Mouse (Mus musculus): ENCODE data around the gene Fgf14. TPM values are rescaled to one million over a fixed set of nuclear protein-coding genes. Genes with fewer than 3 reads are reported as not detected.

Gene Fgf14
- polyA plus RNA-seq, 1 experiment from 2014 or later: not detected

DNA sequence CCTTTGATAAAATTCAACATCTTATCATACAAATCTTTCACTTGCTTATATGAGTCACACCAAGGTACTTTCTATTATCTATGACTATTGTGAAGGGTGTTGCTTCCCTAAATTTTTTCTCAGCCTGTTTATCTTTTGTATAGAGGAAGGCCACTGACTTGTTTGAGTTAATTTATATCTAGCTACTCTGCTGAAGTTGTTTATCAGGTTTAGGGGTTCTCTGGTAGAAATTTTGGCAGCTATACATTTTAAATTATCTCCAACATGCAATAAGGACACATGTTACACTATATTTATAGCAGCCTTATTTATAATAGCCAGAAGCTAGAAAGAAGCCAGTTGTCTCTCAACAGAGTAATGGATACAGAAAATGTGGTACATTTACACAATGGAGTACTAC, 389.9 kb downstream of the Fgf14 start:
- Histone ChIP-seq H3K36me3 (ENCODE audit: control insufficient read depth, insufficient read depth, low read length) (no peaks in the 10 kb centered on the region), H3K9me3 (ENCODE audit: control insufficient read depth, low read length) (no peaks in the 10 kb centered on the region), H3K9ac (ENCODE audit: low read length) (no peak overlapping the region), H3K27ac (replicated peaks; ENCODE audit: low read depth, low read length) (no peak overlapping the region), H3K27me3 (ENCODE audit: control insufficient read depth, insufficient read depth, low read length) (no peaks in the 10 kb centered on the region), H3K4me3 (ENCODE audit: low read depth, low read length) (no peak overlapping the region), H3K4me2 (ENCODE audit: low read depth, severe bottlenecking) (no peak overlapping the region), H3K4me1 (ENCODE audit: control insufficient read depth, insufficient read depth, low read length) (no peaks in the 10 kb centered on the region)
- no peak for ATAC-seq (ENCODE audit: insufficient number of reproducible peaks, low FRiP score, low TSS enrichment, low read depth)
- DNase-seq (ENCODE audit: low spot score): no peak

DNA sequence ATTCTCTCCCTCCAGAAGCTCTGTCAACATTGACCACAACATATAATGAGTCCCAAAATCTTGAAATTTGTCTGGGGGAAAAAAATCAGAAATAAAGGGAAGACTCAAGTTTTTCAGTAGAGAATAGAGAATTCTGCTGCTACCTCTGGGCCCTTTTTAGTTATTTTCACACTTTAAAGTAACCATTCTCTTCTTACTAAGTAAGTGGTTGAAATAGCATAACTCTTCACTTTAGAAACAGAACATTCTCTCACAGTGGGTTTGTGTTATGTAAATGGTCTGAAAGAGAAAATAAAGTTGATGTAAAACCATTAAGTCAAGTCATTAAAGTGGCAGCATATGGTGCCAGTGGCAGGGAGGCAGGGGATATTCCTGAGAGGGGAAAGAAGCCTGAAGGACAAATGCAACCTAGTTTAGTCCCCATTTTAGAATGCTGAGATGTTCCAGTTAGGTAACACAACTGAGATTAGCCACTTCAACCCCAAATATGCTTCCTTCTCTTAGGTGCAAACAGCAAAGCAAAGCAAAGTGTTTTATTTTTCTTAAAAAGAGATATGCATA, 398.5 kb downstream of the Fgf14 start:
- H3K4me2 ChIP-seq (ENCODE audit: low read depth, severe bottlenecking): no peak overlapping the region
- ATAC-seq (ENCODE audit: insufficient number of reproducible peaks, low FRiP score, low TSS enrichment, low read depth) (no peak), DNase-seq (ENCODE audit: low spot score) (no peak)
- H3K4me3 ChIP-seq (ENCODE audit: low read depth, low read length): no peak overlapping the region
- H3K27ac ChIP-seq (replicated peaks; ENCODE audit: low read depth, low read length): no peak overlapping the region
- no peaks in the 10 kb centered on the region for H3K27me3 ChIP-seq (ENCODE audit: control insufficient read depth, insufficient read depth, low read length)
- no peak overlapping the region for H3K9ac ChIP-seq (ENCODE audit: low read length)
- no peaks in the 10 kb centered on the region for H3K4me1 ChIP-seq (ENCODE audit: control insufficient read depth, insufficient read depth, low read length)
- H3K36me3 ChIP-seq (ENCODE audit: control insufficient read depth, insufficient read depth, low read length): no peaks in the 10 kb centered on the region
- no peaks in the 10 kb centered on the region for H3K9me3 ChIP-seq (ENCODE audit: control insufficient read depth, low read length)

DNA sequence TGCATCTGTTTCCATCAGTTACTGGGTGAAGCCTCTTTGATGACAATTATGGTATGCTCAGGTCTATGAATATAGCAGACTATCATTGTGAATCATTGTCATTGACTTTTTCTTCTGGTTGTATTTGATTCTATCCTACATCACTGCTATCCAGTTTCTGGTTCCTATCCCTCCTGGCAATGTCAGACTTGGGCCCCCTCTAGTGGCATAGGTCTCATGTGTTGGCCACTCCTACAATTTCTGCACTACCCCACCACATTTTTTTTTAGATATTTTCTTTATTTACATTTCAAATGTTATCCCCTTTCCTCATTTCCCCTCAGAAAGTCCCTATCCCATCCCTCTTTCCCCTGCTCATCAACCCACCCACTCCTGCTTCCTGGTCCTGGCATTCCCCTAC, 409.9 kb downstream of the Fgf14 start:
- Histone ChIP-seq H3K9ac (ENCODE audit: low read length) (no peak overlapping the region), H3K36me3 (ENCODE audit: control insufficient read depth, insufficient read depth, low read length) (no peaks in the 10 kb centered on the region), H3K27me3 (ENCODE audit: control insufficient read depth, insufficient read depth, low read length) (no peaks in the 10 kb centered on the region), H3K4me2 (ENCODE audit: low read depth, severe bottlenecking) (no peak overlapping the region), H3K9me3 (ENCODE audit: control insufficient read depth, low read length) (no peaks in the 10 kb centered on the region), H3K27ac (replicated peaks; ENCODE audit: low read depth, low read length) (no peak overlapping the region), H3K4me3 (ENCODE audit: low read depth, low read length) (no peak overlapping the region), H3K4me1 (ENCODE audit: control insufficient read depth, insufficient read depth, low read length) (no peaks in the 10 kb centered on the region)
- DNase-seq (ENCODE audit: low spot score) (no peak), ATAC-seq (ENCODE audit: insufficient number of reproducible peaks, low FRiP score, low TSS enrichment, low read depth) (no peak)

DNA sequence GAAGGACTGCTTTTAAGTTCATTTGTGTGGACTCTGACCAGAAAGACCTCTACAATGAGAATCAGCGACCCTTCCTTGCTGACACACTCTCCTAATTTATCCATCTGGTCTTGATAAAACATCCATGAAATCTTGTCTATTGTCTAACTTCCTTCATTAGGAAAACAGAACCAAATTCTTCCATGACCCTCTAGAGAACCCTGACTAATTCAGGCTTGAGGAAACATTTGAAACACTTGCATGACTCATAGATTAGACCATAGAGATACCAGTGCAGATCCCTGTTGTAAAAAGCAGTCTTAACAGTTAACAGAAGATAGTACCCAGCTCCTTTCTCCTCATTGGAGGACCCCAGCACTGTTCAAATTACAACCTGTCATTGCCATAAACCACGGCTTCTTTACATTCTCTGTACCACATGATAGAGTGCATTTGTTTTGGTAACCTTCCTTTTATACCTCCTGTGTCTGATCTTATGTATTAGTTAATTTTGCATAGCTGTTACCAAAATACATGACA, 412.3 kb downstream of the Fgf14 start:
- ATAC-seq (ENCODE audit: insufficient number of reproducible peaks, low FRiP score, low TSS enrichment, low read depth): no peak
- Histone ChIP-seq H3K36me3 (ENCODE audit: control insufficient read depth, insufficient read depth, low read length) (no peaks in the 10 kb centered on the region), H3K27me3 (ENCODE audit: control insufficient read depth, insufficient read depth, low read length) (no peaks in the 10 kb centered on the region), H3K9me3 (ENCODE audit: control insufficient read depth, low read length) (no peaks in the 10 kb centered on the region), H3K4me2 (ENCODE audit: low read depth, severe bottlenecking) (no peak overlapping the region), H3K9ac (ENCODE audit: low read length) (no peak overlapping the region), H3K4me3 (ENCODE audit: low read depth, low read length) (no peak overlapping the region), H3K4me1 (ENCODE audit: control insufficient read depth, insufficient read depth, low read length) (no peaks in the 10 kb centered on the region), H3K27ac (replicated peaks; ENCODE audit: low read depth, low read length) (no peak overlapping the region)
- 48% methylated on average over 2 of the region's 2 CpGs for WGBS
- DNase-seq (ENCODE audit: low spot score): no peak

DNA sequence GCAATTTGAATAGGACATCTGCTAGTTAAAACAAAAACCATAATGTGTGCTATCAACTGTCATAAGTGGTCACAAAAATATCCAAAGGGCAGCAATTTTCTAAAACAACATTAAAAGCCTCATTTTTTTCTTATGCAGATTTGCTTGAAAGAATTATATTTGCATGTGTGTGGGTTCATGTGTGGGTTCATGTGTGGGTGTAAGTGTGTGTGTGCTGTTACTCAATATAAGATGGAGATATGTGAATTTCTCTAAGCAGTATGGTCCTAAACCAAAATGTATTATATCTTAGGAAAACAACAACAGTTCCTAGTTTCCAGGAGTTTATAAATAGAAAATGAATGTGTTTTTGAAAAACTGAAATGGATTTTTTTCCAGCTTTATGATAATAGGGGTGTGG, 413.7 kb downstream of the Fgf14 start:
- Histone ChIP-seq H3K4me1 (ENCODE audit: control insufficient read depth, insufficient read depth, low read length) (no peaks in the 10 kb centered on the region), H3K27me3 (ENCODE audit: control insufficient read depth, insufficient read depth, low read length) (no peaks in the 10 kb centered on the region), H3K36me3 (ENCODE audit: control insufficient read depth, insufficient read depth, low read length) (no peaks in the 10 kb centered on the region), H3K4me2 (ENCODE audit: low read depth, severe bottlenecking) (no peak overlapping the region), H3K9ac (ENCODE audit: low read length) (no peak overlapping the region), H3K9me3 (ENCODE audit: control insufficient read depth, low read length) (no peaks in the 10 kb centered on the region), H3K4me3 (ENCODE audit: low read depth, low read length) (no peak overlapping the region), H3K27ac (replicated peaks; ENCODE audit: low read depth, low read length) (no peak overlapping the region)
- ATAC-seq (ENCODE audit: insufficient number of reproducible peaks, low FRiP score, low TSS enrichment, low read depth) (no peak), DNase-seq (ENCODE audit: low spot score) (no peak)

DNA sequence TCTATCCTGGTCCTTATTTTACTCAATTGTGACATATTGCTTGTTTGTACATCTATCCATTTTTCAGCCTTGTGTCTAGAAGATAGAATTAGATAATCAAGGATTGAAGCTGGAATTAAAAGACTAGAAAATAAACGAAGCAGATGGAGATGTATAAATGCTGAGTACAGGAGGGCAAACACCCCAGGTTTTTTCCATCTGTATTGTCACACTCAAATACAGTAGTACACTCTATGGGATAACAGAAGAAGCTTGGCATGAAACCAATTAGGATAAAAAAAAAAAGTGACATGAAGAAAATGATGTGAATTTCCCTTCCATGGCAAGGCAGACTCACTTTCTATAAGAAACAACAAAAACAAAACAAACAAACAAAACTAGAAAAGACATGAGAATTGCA, 429.4 kb downstream of the Fgf14 start:
- 65% methylated on average over 1 of the region's 1 CpGs for WGBS
- no peak overlapping the region for H3K4me2 ChIP-seq (ENCODE audit: low read depth, severe bottlenecking)
- no peak overlapping the region for H3K27ac ChIP-seq (replicated peaks; ENCODE audit: low read depth, low read length)
- no peak overlapping the region for H3K4me3 ChIP-seq (ENCODE audit: low read depth, low read length)
- no peak overlapping the region for H3K9ac ChIP-seq (ENCODE audit: low read length)
- DNase-seq (ENCODE audit: low spot score) (no peak), ATAC-seq (ENCODE audit: insufficient number of reproducible peaks, low FRiP score, low TSS enrichment, low read depth) (no peak)
- no peaks in the 10 kb centered on the region for H3K36me3 ChIP-seq (ENCODE audit: control insufficient read depth, insufficient read depth, low read length)
- H3K27me3 ChIP-seq (ENCODE audit: control insufficient read depth, insufficient read depth, low read length): no peaks in the 10 kb centered on the region
- no peaks in the 10 kb centered on the region for H3K9me3 ChIP-seq (ENCODE audit: control insufficient read depth, low read length)
- no peaks in the 10 kb centered on the region for H3K4me1 ChIP-seq (ENCODE audit: control insufficient read depth, insufficient read depth, low read length)

DNA sequence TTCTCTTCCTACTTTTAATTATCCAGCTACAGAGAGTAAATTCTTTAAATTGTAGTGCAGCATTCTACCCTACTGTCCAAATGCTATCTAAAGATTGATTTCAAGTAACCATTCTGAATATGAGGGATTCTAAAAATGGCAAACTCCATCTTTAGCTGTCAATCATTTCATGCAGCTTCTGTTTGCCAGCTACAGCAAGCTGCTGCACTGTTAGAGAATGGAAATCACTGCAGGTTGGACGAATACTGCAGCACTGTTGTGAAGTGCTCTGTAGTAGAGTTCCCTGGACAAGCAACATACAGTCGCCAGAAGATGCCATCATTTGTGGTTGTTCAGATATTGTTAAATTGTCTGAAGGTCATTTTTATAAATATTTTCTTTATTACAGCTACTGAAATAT, 453.5 kb downstream of the Fgf14 start:
- Histone ChIP-seq H3K27me3 (ENCODE audit: control insufficient read depth, insufficient read depth, low read length) (no peaks in the 10 kb centered on the region), H3K4me2 (ENCODE audit: low read depth, severe bottlenecking) (no peak overlapping the region), H3K4me3 (ENCODE audit: low read depth, low read length) (no peak overlapping the region), H3K27ac (replicated peaks; ENCODE audit: low read depth, low read length) (no peak overlapping the region), H3K9me3 (ENCODE audit: control insufficient read depth, low read length) (no peaks in the 10 kb centered on the region), H3K36me3 (ENCODE audit: control insufficient read depth, insufficient read depth, low read length) (no peaks in the 10 kb centered on the region), H3K4me1 (ENCODE audit: control insufficient read depth, insufficient read depth, low read length) (no peaks in the 10 kb centered on the region), H3K9ac (ENCODE audit: low read length) (no peak overlapping the region)
- ATAC-seq (ENCODE audit: insufficient number of reproducible peaks, low FRiP score, low TSS enrichment, low read depth) (no peak), DNase-seq (ENCODE audit: low spot score) (no peak)
- WGBS: 75% methylated on average over 2 of the region's 2 CpGs

DNA sequence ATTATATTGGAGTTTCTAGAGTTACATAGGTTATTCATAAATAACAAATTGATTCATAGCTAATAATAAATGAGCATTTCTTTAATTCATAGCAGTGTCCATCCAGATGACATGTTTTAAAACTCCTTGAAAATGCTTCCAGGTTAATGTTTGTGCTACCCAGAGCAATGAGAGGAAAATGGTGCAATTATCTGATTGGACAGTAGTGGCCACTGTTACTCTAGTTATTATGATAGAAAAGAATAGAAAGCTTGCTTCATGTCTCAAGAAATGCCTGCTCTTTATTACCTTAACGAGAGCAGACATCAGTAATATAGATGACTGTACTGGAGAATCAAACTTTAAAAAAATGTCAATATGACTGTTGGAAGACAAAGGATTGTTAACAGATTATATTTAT, 454.5 kb downstream of the Fgf14 start:
- Histone ChIP-seq H3K27me3 (ENCODE audit: control insufficient read depth, insufficient read depth, low read length) (no peaks in the 10 kb centered on the region), H3K4me3 (ENCODE audit: low read depth, low read length) (no peak overlapping the region), H3K9ac (ENCODE audit: low read length) (no peak overlapping the region), H3K4me2 (ENCODE audit: low read depth, severe bottlenecking) (no peak overlapping the region), H3K36me3 (ENCODE audit: control insufficient read depth, insufficient read depth, low read length) (no peaks in the 10 kb centered on the region), H3K9me3 (ENCODE audit: control insufficient read depth, low read length) (no peaks in the 10 kb centered on the region), H3K27ac (replicated peaks; ENCODE audit: low read depth, low read length) (no peak overlapping the region), H3K4me1 (ENCODE audit: control insufficient read depth, insufficient read depth, low read length) (no peaks in the 10 kb centered on the region)
- DNase-seq (ENCODE audit: low spot score) (no peak), ATAC-seq (ENCODE audit: insufficient number of reproducible peaks, low FRiP score, low TSS enrichment, low read depth) (0 out of 2 replicates have a peak, but pooled peaks have one; percentile 21)
- WGBS: 56% methylated on average over 1 of the region's 1 CpGs

DNA sequence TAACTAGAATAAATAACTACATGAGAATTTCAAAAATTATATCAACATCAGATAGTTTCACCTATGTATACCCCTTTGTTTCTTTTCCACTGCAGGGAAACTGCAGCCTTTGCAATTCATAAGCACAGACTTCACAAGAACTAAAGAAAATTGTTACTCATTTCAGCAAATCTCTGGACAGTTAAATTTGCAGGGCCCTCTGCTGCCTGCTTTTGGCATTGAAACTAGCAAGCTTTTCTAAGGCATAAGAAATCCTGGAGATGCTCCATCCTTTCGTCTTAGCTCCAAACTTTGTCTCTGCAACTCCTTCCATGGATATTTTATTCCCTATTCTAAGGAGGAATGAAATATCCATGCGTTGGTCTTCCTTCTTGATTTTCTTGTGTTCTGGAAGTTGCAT, 455.9 kb downstream of the Fgf14 start:
- Histone ChIP-seq H3K9me3 (ENCODE audit: control insufficient read depth, low read length) (no peaks in the 10 kb centered on the region), H3K4me2 (ENCODE audit: low read depth, severe bottlenecking) (no peak overlapping the region), H3K9ac (ENCODE audit: low read length) (no peak overlapping the region), H3K36me3 (ENCODE audit: control insufficient read depth, insufficient read depth, low read length) (no peaks in the 10 kb centered on the region), H3K4me3 (ENCODE audit: low read depth, low read length) (no peak overlapping the region), H3K27me3 (ENCODE audit: control insufficient read depth, insufficient read depth, low read length) (no peaks in the 10 kb centered on the region), H3K4me1 (ENCODE audit: control insufficient read depth, insufficient read depth, low read length) (no peaks in the 10 kb centered on the region), H3K27ac (replicated peaks; ENCODE audit: low read depth, low read length) (no peak overlapping the region)
- no peak for DNase-seq (ENCODE audit: low spot score)
- no peak for ATAC-seq (ENCODE audit: insufficient number of reproducible peaks, low FRiP score, low TSS enrichment, low read depth)
- 64% methylated on average over 2 of the region's 2 CpGs for WGBS
